Mouse (Mus musculus): ENCODE data around the gene Coa6.

Gene Coa6

GRCm38 (mm10) chr8:126473802-126474298 is 51.5 kb downstream of the Coa6 start:
- DNase-seq = no peak

- DNase-seq = peak; percentile 93
Measured at GRCm38 (mm10) chr8:126474299-126475187, 52.2 kb downstream of the Coa6 start, which contains the start of gene Tarbp1. Tarbp1 (minus strand) TSS chr8:126475065.

All from lung, postnatal 14 days (tissue).